Mouse (Mus musculus) thymus, postnatal 10 days (tissue): ENCODE results near the gene Phb2.

Experiments
- DNase-seq, 2 experiments: peaks; one replicate each; pipeline ENCODE4 v3.0.0; 2021; ENCODE audit warnings: low spot score in 2 of 2

Phb2 gene

GRCm38 (mm10) chr6:124690517-124690916, 21.6 kb upstream of the Phb2 start:
- DNase-seq = no peak

- DNase-seq = no peak
Observed at GRCm38 (mm10) chr6:124693243-124693981, 18.7 kb upstream of the Phb2 start.

GRCm38 (mm10) chr6:124694166-124694955, 17.8 kb upstream of the Phb2 start:
- no peak for DNase-seq

GRCm38 (mm10) chr6:124696441-124697150, 15.5 kb upstream of the Phb2 start:
- DNase-seq = no peak

GRCm38 (mm10) chr6:124698751-124699150, 13.4 kb upstream of the Phb2 start:
- no peak for DNase-seq

- DNase-seq = no peak
Observed at GRCm38 (mm10) chr6:124699366-124699765, 12.8 kb upstream of the Phb2 start.

- DNase-seq = no peak
Observed at GRCm38 (mm10) chr6:124699962-124700610, 12.1 kb upstream of the Phb2 start.

GRCm38 (mm10) chr6:124701338-124701737, 10.8 kb upstream of the Phb2 start:
- peak in 1 of 2 experiments; percentile 49 for DNase-seq

GRCm38 (mm10) chr6:124702102-124702783, 9.9 kb upstream of the Phb2 start:
- DNase-seq = no peak

- peak; percentile 68 to 80 for DNase-seq
Observed at GRCm38 (mm10) chr6:124702784-124703103, 9.4 kb upstream of the Phb2 start.

- DNase-seq = no peak
Observed at GRCm38 (mm10) chr6:124703789-124704188, 8.3 kb upstream of the Phb2 start.

- no peak for DNase-seq
Observed at GRCm38 (mm10) chr6:124704417-124704816, 7.7 kb upstream of the Phb2 start.

GRCm38 (mm10) chr6:124706061-124706627, 6.0 kb upstream of the Phb2 start:
- DNase-seq = no peak

GRCm38 (mm10) chr6:124708289-124708889, 3.7 kb upstream of the Phb2 start:
- DNase-seq = no peak

GRCm38 (mm10) chr6:124712918-124713317, 782 bp downstream of the Phb2 start:
- DNase-seq = no peak

- DNase-seq = no peak
Observed at GRCm38 (mm10) chr6:124716864-124717490, 4.8 kb downstream of the Phb2 start.

GRCm38 (mm10) chr6:124717968-124718367, 5.8 kb downstream of the Phb2 start:
- DNase-seq = no peak

GRCm38 (mm10) chr6:124718703-124719102, 6.6 kb downstream of the Phb2 start:
- no peak for DNase-seq

GRCm38 (mm10) chr6:124719354-124719978, 7.3 kb downstream of the Phb2 start:
- no peak for DNase-seq

- DNase-seq = peak; percentile 47 to 50
Observed at GRCm38 (mm10) chr6:124720904-124721303, 8.8 kb downstream of the Phb2 start.
